Comparison of ENCODE assay signal across 8 mouse cellular contexts in genomic region chr12:27343606-27344410, GRCm38 (mm10). TPM values are rescaled to one million over a fixed set of nuclear protein-coding genes. Genes with fewer than 3 reads are reported as not detected.
A peak's percentile ranks its signal among the peaks of the same experiment; 100 is the strongest.
DNase-seq lines count a peak whose midpoint lies in the region; ATAC-seq and TF ChIP-seq lines count a peak whose summit lies in the region.

No protein-coding gene starts in this region.

- peak overlapping the region; percentile 93 for H3ac ChIP-seq in myocyte (ENCODE audit: control insufficient read depth, insufficient read length)

- H3K36me3 ChIP-seq in embryonic facial prominence, embryonic 15.5 days: no peaks in the 10 kb centered on the region
- no peaks in the 10 kb centered on the region for H3K36me3 ChIP-seq in hindbrain, postnatal 0 days (ENCODE audit: insufficient read depth, low read length)
- no peaks in the 10 kb centered on the region for H3K36me3 ChIP-seq in myocyte (ENCODE audit: control insufficient read depth, insufficient read depth)

- peak overlapping the region; percentile 47 for H3K9ac ChIP-seq in embryonic facial prominence, embryonic 15.5 days
- H3K9ac ChIP-seq in hindbrain, postnatal 0 days (replicated peaks; ENCODE audit: low read length): peak overlapping the region; percentile 94

- no peak for TF ChIP-seq CTCF in left cerebral cortex, adult 2 months (IDR thresholded peaks at IDR 0.05)
- TF ChIP-seq CTCF in hindbrain, postnatal 0 days (IDR thresholded peaks at IDR 0.05; ENCODE audit: low read depth): no peak

- peak overlapping the region; percentile 51 for H3K4me3 ChIP-seq in left cerebral cortex, adult 2 months
- peak overlapping the region; percentile 82 for H3K4me3 ChIP-seq in embryonic facial prominence, embryonic 15.5 days (replicated peaks)
- H3K4me3 ChIP-seq in hindbrain, postnatal 0 days (ENCODE audit: low read length): peak overlapping the region; percentile 97
- peak overlapping the region; percentile 94 for H3K4me3 ChIP-seq in myocyte

- no peak for TF ChIP-seq POLR2A in myocyte (IDR thresholded peaks at IDR 0.05; ENCODE audit: insufficient read length, low read depth)

- peaks cover 26% of the 10 kb centered on the region for H3K79me2 ChIP-seq in myocyte (ENCODE audit: control insufficient read depth, insufficient read depth)

- peak overlapping the region; percentile 78 for H3K4me2 ChIP-seq in embryonic facial prominence, embryonic 15.5 days (replicated peaks)
- H3K4me2 ChIP-seq in hindbrain, postnatal 0 days (ENCODE audit: low read depth, low read length): peak overlapping the region; percentile 72
- H3K4me2 ChIP-seq in myocyte (ENCODE audit: low read depth): peak overlapping the region; percentile 96

- 0 out of 2 replicates have a peak, but pooled peaks cover 4% of the 10 kb centered on the region for H3K4me1 ChIP-seq in embryonic facial prominence, embryonic 15.5 days
- peaks cover 4% of the 10 kb centered on the region; the same call in 1 of the 2 replicates for H3K4me1 ChIP-seq in hindbrain, postnatal 0 days (ENCODE audit: insufficient read depth, low read length)

- intact Hi-C loops in left cerebral cortex, adult 2 months (cut with DNase I): loop anchor here (1.0 to 5.0 kb wide), 10 partner anchors 255 to 1088 kb away; no protein-coding TSS in a partner anchor

- H3K27me3 ChIP-seq in embryonic facial prominence, embryonic 15.5 days: no peaks in the 10 kb centered on the region
- H3K27me3 ChIP-seq in hindbrain, postnatal 0 days (ENCODE audit: insufficient read depth, low read length): no peaks in the 10 kb centered on the region
- H3K27me3 ChIP-seq in myocyte (ENCODE audit: control insufficient read depth, insufficient read depth, insufficient read length): no peaks in the 10 kb centered on the region

- peak overlapping the region; percentile 81 for H3K27ac ChIP-seq in left cerebral cortex, adult 2 months
- peak overlapping the region; percentile 97 for H3K27ac ChIP-seq in embryonic facial prominence, embryonic 15.5 days (replicated peaks)
- H3K27ac ChIP-seq in hindbrain, postnatal 0 days: peak overlapping the region; percentile 97

- WGBS in embryonic facial prominence, embryonic 15.5 days: 6% methylated on average over 17 of the region's 17 CpGs
- WGBS in hindbrain, postnatal 0 days: 3% methylated on average over 17 of the region's 17 CpGs

- H3K9me3 ChIP-seq in embryonic facial prominence, embryonic 15.5 days (replicated peaks): no peaks in the 10 kb centered on the region
- H3K9me3 ChIP-seq in hindbrain, postnatal 0 days (ENCODE audit: low read length): no peaks in the 10 kb centered on the region

- DNase-seq in left cerebral cortex, adult 2 months (ENCODE audit: extremely low spot score in 1 of 2, low spot score in 2 of 2): no peak
- no peak for DNase-seq in left cerebral cortex, adult 8-10 months (ENCODE audit: low spot score in 2 of 2)
- DNase-seq in hindbrain, postnatal 0 days (ENCODE audit: low spot score): no peak
- DNase-seq in frontal cortex, postnatal 36 days (ENCODE audit: low spot score in 2 of 2): no peak
- DNase-seq in layer of hippocampus, adult 8-10 months (ENCODE audit: low spot score in 2 of 2): no peak
- no peak for DNase-seq in layer of hippocampus, adult 18-20 months (ENCODE audit: low spot score in 2 of 2)

- no peak for ATAC-seq in embryonic facial prominence, embryonic 15.5 days (ENCODE audit: insufficient number of reproducible peaks, low FRiP score, low TSS enrichment, low read depth)
- no peak for ATAC-seq in hindbrain, postnatal 0 days

TF ChIP-seq in myocyte, 11 proteins besides CTCF, POLR2A, EP300 and RAD21:
- TF ChIP-seq SRF (IDR thresholded peaks at IDR 0.05; ENCODE audit: control insufficient read depth, insufficient read length, low read depth) (no peak), CEBPB (IDR thresholded peaks at IDR 0.05; ENCODE audit: insufficient read depth, poor library complexity, severe bottlenecking) (no peak), MYOG (IDR thresholded peaks at IDR 0.05; ENCODE audit: control insufficient read depth in 1 of 3, insufficient read depth in 1 of 3, insufficient read length in 2 of 3, low read depth in 2 of 3) (no peak), MAX (IDR thresholded peaks at IDR 0.05; ENCODE audit: low read depth) (no peak), TCF12 (IDR thresholded peaks at IDR 0.05; ENCODE audit: insufficient read depth, poor library complexity, severe bottlenecking) (no peak), USF1 (IDR thresholded peaks at IDR 0.05; ENCODE audit: low read depth) (no peak), POLR2AphosphoS2 (IDR thresholded peaks at IDR 0.05; ENCODE audit: insufficient read length, low read depth) (no peak)

RNA-seq across cellular contexts. Expression of gene Sox11, which starts 1.4 kb away (rescaled TPM):
- 10 to 100 TPM; 14.4 to 19.6 TPM for total RNA-seq in left cerebral cortex, adult 2 months (2021)
- total RNA-seq in left cerebral cortex, adult 8-10 months (2022): 10 to 100 TPM in 3 of 4 experiments, 1 to 10 TPM in 1; 9.5 to 11.8 (median 11.4) TPM
- 67.4 and 75.0 TPM in 2 replicates for polyA plus RNA-seq in embryonic facial prominence, embryonic 15.5 days (2015; fragmentation: Nextera tagmentation; extraction: Ambion mirVana)
- total RNA-seq in hindbrain, postnatal 0 days (2014; rRNA removed): 95.5 and 101 TPM in 2 replicates
- 92.9 and 97.8 TPM in 2 replicates for polyA plus RNA-seq in hindbrain, postnatal 0 days (2015; fragmentation: Nextera tagmentation; extraction: Ambion mirVana)
- 11.3 TPM for polyA plus RNA-seq in myocyte (2012; fragmentation: generic; extraction: Trizol)
- 10 to 100 TPM in 3 of 4 experiments, 1 to 10 TPM in 1; 9.1 to 15.7 (median 11.9) TPM for total RNA-seq in layer of hippocampus, adult 8-10 months (2022)
- total RNA-seq in layer of hippocampus, adult 18-20 months (2021): 10 to 100 TPM; 12.6 to 16.3 TPM
